Mouse (Mus musculus): ENCODE results near the gene Slc22a23. TPM values are rescaled to one million over a fixed set of nuclear protein-coding genes. Genes with fewer than 3 reads are reported as not detected.

Gene Slc22a23
- polyA plus RNA-seq, 1 experiment from 2014 or later = 70.6 TPM

GRCm38 (mm10) chr13:34320482-34320881 lies 24.5 kb downstream of the Slc22a23 start:
- CTCF ChIA-PET = no interaction called here
- no peak for TF ChIP-seq CTCF (IDR thresholded peaks at IDR 0.05)
- POLR2A ChIA-PET = no interaction called here
- no peaks in the 10 kb centered on the region for H3K27me3 ChIP-seq
- in situ Hi-C loops (cut with MboI; ENCODE audit: low pct_unique_long_range_greater_than_20kb) = no loop called here
- no peak for DNase-seq (ENCODE audit: low read depth, low spot score)
- no peak for ATAC-seq

GRCm38 (mm10) chr13:34317051-34317450 lies 27.9 kb downstream of the Slc22a23 start:
- H3K27me3 ChIP-seq = no peaks in the 10 kb centered on the region
- CTCF ChIA-PET = interaction anchor here (0.7 to 1.5 kb wide), 4 partner anchors 8 to 107 kb away, joined by 3 read pairs; no protein-coding TSS in a partner anchor
- no peak for TF ChIP-seq CTCF (IDR thresholded peaks at IDR 0.05)
- no peak for DNase-seq (ENCODE audit: low read depth, low spot score)
- POLR2A ChIA-PET = no interaction called here
- in situ Hi-C loops (cut with MboI; ENCODE audit: low pct_unique_long_range_greater_than_20kb) = no loop called here
- ATAC-seq = peak; percentile 26

GRCm38 (mm10) chr13:34316511-34316910 lies 28.5 kb downstream of the Slc22a23 start:
- ChIA-PET CTCF (interaction anchor here (0.7 to 1.5 kb wide), 3 partner anchors 9 to 106 kb away, joined by 3 read pairs; no protein-coding TSS in a partner anchor), POLR2A (no interaction called here)
- no peak for DNase-seq (ENCODE audit: low read depth, low spot score)
- peak; percentile 12 for ATAC-seq
- H3K27me3 ChIP-seq = no peaks in the 10 kb centered on the region
- in situ Hi-C loops (cut with MboI; ENCODE audit: low pct_unique_long_range_greater_than_20kb) = no loop called here
- no peak for TF ChIP-seq CTCF (IDR thresholded peaks at IDR 0.05)

GRCm38 (mm10) chr13:34313033-34313491 lies 31.9 kb downstream of the Slc22a23 start:
- ChIA-PET POLR2A (no interaction called here), CTCF (interaction anchor here (1.1 to 1.6 kb wide), 4 partner anchors 14 to 44 kb away, joined by 3 to 4 read pairs (median 3); no protein-coding TSS in a partner anchor)
- TF ChIP-seq CTCF (IDR thresholded peaks at IDR 0.05) = no peak
- no peaks in the 10 kb centered on the region for H3K27me3 ChIP-seq
- in situ Hi-C loops (cut with MboI; ENCODE audit: low pct_unique_long_range_greater_than_20kb) = no loop called here
- no peak for DNase-seq (ENCODE audit: low read depth, low spot score)
- no peak for ATAC-seq

GRCm38 (mm10) chr13:34312346-34313002 lies 32.5 kb downstream of the Slc22a23 start:
- no peak for TF ChIP-seq CTCF (IDR thresholded peaks at IDR 0.05)
- in situ Hi-C loops (cut with MboI; ENCODE audit: low pct_unique_long_range_greater_than_20kb) = no loop called here
- no peaks in the 10 kb centered on the region for H3K27me3 ChIP-seq
- ChIA-PET CTCF (interaction anchor here (1.1 to 1.6 kb wide), 4 partner anchors 13 to 43 kb away, joined by 3 to 4 read pairs (median 3); no protein-coding TSS in a partner anchor), POLR2A (no interaction called here)
- ATAC-seq (no peak), DNase-seq (ENCODE audit: low read depth, low spot score) (no peak)

- TF ChIP-seq CTCF (IDR thresholded peaks at IDR 0.05) = no peak
- in situ Hi-C loops (cut with MboI; ENCODE audit: low pct_unique_long_range_greater_than_20kb) = no loop called here
- ChIA-PET CTCF (no interaction called here), POLR2A (interaction anchor here (0.6 to 0.7 kb wide), 2 partner anchors 318 to 344 kb away, joined by 3 read pairs; no protein-coding TSS in a partner anchor)
- DNase-seq (ENCODE audit: low read depth, low spot score) (no peak), ATAC-seq (no peak)
- H3K27me3 ChIP-seq = no peaks in the 10 kb centered on the region
Measured at GRCm38 (mm10) chr13:34311593-34311992, 33.4 kb downstream of the Slc22a23 start.

GRCm38 (mm10) chr13:34308604-34308927 lies 36.4 kb downstream of the Slc22a23 start:
- H3K27me3 ChIP-seq = no peaks in the 10 kb centered on the region
- TF ChIP-seq CTCF (IDR thresholded peaks at IDR 0.05) = no peak
- POLR2A ChIA-PET = interaction anchor here (0.6 kb wide), 1 partner anchor 8 kb away, joined by 3 read pairs; no protein-coding TSS in a partner anchor
- DNase-seq (ENCODE audit: low read depth, low spot score) (no peak), ATAC-seq (no peak)
- in situ Hi-C loops (cut with MboI; ENCODE audit: low pct_unique_long_range_greater_than_20kb) = no loop called here
- CTCF ChIA-PET = no interaction called here

GRCm38 (mm10) chr13:34307696-34308603 lies 37.0 kb downstream of the Slc22a23 start:
- no peak for TF ChIP-seq CTCF (IDR thresholded peaks at IDR 0.05)
- H3K27me3 ChIP-seq = no peaks in the 10 kb centered on the region
- POLR2A ChIA-PET = interaction anchor here (0.6 kb wide), 1 partner anchor 8 kb away, joined by 3 read pairs; no protein-coding TSS in a partner anchor
- in situ Hi-C loops (cut with MboI; ENCODE audit: low pct_unique_long_range_greater_than_20kb) = no loop called here
- DNase-seq (ENCODE audit: low read depth, low spot score) (no peak), ATAC-seq (no peak)
- CTCF ChIA-PET = interaction anchor here (1.0 to 3.0 kb wide), 2 partner anchors 11 to 34 kb away, joined by 3 to 9 read pairs; no protein-coding TSS in a partner anchor

GRCm38 (mm10) chr13:34305964-34306671 lies 38.9 kb downstream of the Slc22a23 start:
- CTCF ChIA-PET = interaction anchor here (0.9 to 3.0 kb wide), 2 partner anchors 9 to 13 kb away, joined by 3 to 9 read pairs; no protein-coding TSS in a partner anchor

GRCm38 (mm10) chr13:34304896-34305295 lies 40.1 kb downstream of the Slc22a23 start:
- TF ChIP-seq CTCF (IDR thresholded peaks at IDR 0.05) = no peak
- ChIA-PET CTCF (interaction anchor here (3.0 kb wide), 1 partner anchor 8 kb away, joined by 9 read pairs; no protein-coding TSS in a partner anchor), POLR2A (no interaction called here)
- DNase-seq (ENCODE audit: low read depth, low spot score) = no peak
- in situ Hi-C loops (cut with MboI; ENCODE audit: low pct_unique_long_range_greater_than_20kb) = no loop called here
- no peaks in the 10 kb centered on the region for H3K27me3 ChIP-seq
- ATAC-seq = no peak

More at GRCm38 (mm10) chr13:34305964-34306671, 38.9 kb downstream of the Slc22a23 start:
- POLR2A ChIA-PET = interaction anchor here (0.5 kb wide), 1 partner anchor 372 kb away, joined by 3 read pairs; no protein-coding TSS in a partner anchor
- TF ChIP-seq CTCF (IDR thresholded peaks at IDR 0.05) = no peak
- H3K27me3 ChIP-seq = no peaks in the 10 kb centered on the region
- in situ Hi-C loops (cut with MboI; ENCODE audit: low pct_unique_long_range_greater_than_20kb) = no loop called here
- DNase-seq (ENCODE audit: low read depth, low spot score) (no peak), ATAC-seq (no peak)
